Mouse (Mus musculus) G1E (cell line): Measurements from ENCODE around the gene Kcna7. TPM values are rescaled to one million over a fixed set of nuclear protein-coding genes. Genes with fewer than 3 reads are reported as not detected.

Experiments
- ATAC-seq: 2 replicates; pipeline ENCODE4 v1.8.0; 2016; ENCODE audit warnings: mild to moderate bottlenecking; ENCODE audit not compliant: insufficient number of reproducible peaks, poor library complexity, low FRiP score, severe bottlenecking; ENCODE audit errors: extremely low read depth
- DNase-seq: peaks from one replicate; pipeline ENCODE4 v3.0.0; 2012; ENCODE audit warnings: low spot score
- H3K27me3 ChIP-seq: 2 replicates; pipeline ENCODE4 v1.6.1; 2012; ENCODE audit warnings: mild to moderate bottlenecking, low read length, inconsistent platforms; ENCODE audit not compliant: insufficient read depth
- H3K36me3 ChIP-seq: replicated peaks from 2 replicates; pipeline ENCODE3; 2012; ENCODE audit warnings: mild to moderate bottlenecking, inconsistent platforms
- H3K4me1 ChIP-seq: 2 replicates; pipeline ENCODE4 v1.6.1; 2012; ENCODE audit warnings: low read depth, low read length, inconsistent platforms, mixed read lengths; ENCODE audit not compliant: insufficient read depth
- H3K4me3 ChIP-seq: 2 replicates; pipeline ENCODE4 v1.5.1; 2012; ENCODE audit warnings: low read depth, mild to moderate bottlenecking, inconsistent platforms, low read length, moderate library complexity, mixed read lengths
- H3K9me3 ChIP-seq: replicated peaks from 2 replicates; pipeline ENCODE4 v1.6.1; 2012; ENCODE audit warnings: inconsistent platforms
- CTCF ChIP-seq: IDR thresholded peaks from 2 replicates; pipeline ENCODE4 v1.5.1; 2012; ENCODE audit warnings: low read depth, low read length, inconsistent platforms, mixed read lengths
- GATA1 ChIP-seq: IDR thresholded peaks from 2 replicates; pipeline ENCODE4 v1.6.1; 2012; ENCODE audit warnings: borderline replicate concordance, low read length, inconsistent platforms, mixed read lengths
- GATA2 ChIP-seq: IDR thresholded peaks from 2 replicates; pipeline ENCODE4 v1.6.1; 2012; ENCODE audit warnings: low read depth, low read length, inconsistent platforms, borderline replicate concordance
- POLR2AphosphoS5 ChIP-seq: IDR thresholded peaks from 2 replicates; pipeline ENCODE4 v1.6.1; 2012; ENCODE audit warnings: low read depth, low read length, inconsistent platforms; ENCODE audit not compliant: insufficient replicate concordance
- TAL1 ChIP-seq: conservative IDR thresholded peaks from 2 replicates; pipeline ENCODE4 v1.6.1; 2012; ENCODE audit warnings: low read depth, low read length, inconsistent platforms, mixed read lengths
- polyA plus RNA-seq: library from polyadenylated mRNA; stranded (reverse); fragments of >175 nt; gene quantifications from 2 replicates; pipeline ENCODE4 v1.2.3, GENCODE M21; 2012
- total RNA-seq, 2 experiments: library from RNA; stranded (forward) in 1 of 2; stranded (reverse) in 1 of 2; fragments of 200-1000 nt in 1 of 2; fragments of >200 nt in 1 of 2; fragmentation: Nextera tagmentation in 1 of 2; gene quantifications; 2 replicates each; pipeline ENCODE4 v1.2.3; 2014 to 2017

Gene Kcna7
- total and polyA plus RNA-seq, 3 experiments: 0.05 TPM; not detected in 2

DNA sequence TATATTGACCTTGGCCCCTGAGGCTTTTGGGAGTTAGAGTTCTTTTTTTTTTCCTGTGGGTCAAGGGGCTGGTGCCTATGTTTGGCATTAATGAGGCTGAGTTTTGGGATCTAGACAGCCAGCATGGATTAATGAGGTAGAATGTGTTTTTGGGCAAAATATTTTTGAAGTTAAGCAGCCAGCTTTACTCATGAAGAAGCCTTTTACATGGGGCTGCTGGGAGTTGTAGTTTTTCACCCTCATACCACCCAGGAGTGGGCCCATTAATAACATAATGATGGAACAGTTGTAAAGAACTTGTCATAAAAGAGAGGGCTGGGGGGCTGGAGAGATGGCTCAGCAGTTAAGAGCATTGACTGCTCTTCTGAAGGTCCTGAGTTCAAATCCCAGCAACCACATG, 41.1 kb downstream of the Kcna7 start:
- H3K27me3 ChIP-seq: no peaks in the 10 kb centered on the region
- DNase-seq (no peak), ATAC-seq (no peak)
- no peak overlapping the region for H3K4me3 ChIP-seq
- H3K4me1 ChIP-seq: peaks cover 46% of the 10 kb centered on the region
- TF ChIP-seq CTCF: no peak
- TF ChIP-seq POLR2AphosphoS5: no peak
- TF ChIP-seq GATA2: no peak
- TF ChIP-seq TAL1: no peak
- TF ChIP-seq GATA1: no peak
- no peaks in the 10 kb centered on the region for H3K9me3 ChIP-seq
- peaks cover 82% of the 10 kb centered on the region for H3K36me3 ChIP-seq

- H3K4me1 ChIP-seq: peaks cover 50% of the 10 kb centered on the region
- ATAC-seq: no peak
- H3K9me3 ChIP-seq: no peaks in the 10 kb centered on the region
- no peaks in the 10 kb centered on the region for H3K27me3 ChIP-seq
- peaks cover 84% of the 10 kb centered on the region for H3K36me3 ChIP-seq
- DNase-seq: no peak
- no peak for TF ChIP-seq CTCF
- TF ChIP-seq POLR2AphosphoS5: no peak
- no peak for TF ChIP-seq TAL1
- TF ChIP-seq GATA2: no peak
- TF ChIP-seq GATA1: no peak
- peak overlapping the region; percentile 43; the same call in 1 of the 2 replicates for H3K4me3 ChIP-seq
These were observed 42.0 kb downstream of the Kcna7 start for GRCm38 (mm10) chr7:45447325-45447990.

DNA sequence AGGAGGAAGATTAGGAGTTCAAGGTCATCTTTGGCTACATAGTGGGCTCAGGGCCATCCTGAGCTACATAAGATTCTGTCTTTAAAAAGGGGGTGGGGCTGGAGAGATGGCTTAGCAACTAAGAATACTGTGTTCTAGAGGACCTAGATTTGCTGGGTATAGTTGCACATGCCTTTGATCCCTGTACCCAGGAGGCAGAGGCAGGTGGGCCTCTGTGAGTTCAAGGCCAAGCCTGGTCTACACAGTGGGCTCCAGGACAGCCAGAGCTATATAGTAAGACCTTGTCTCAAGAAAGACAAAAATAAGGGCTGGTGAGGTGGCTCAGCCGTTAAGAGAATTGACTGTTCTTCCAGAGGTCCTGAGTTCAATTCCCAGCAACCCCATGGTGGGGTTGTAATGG, 44.5 kb downstream of the Kcna7 start:
- Histone ChIP-seq H3K9me3 (no peaks in the 10 kb centered on the region), H3K27me3 (no peaks in the 10 kb centered on the region), H3K4me3 (no peak overlapping the region), H3K4me1 (peaks cover 30% of the 10 kb centered on the region), H3K36me3 (peaks cover 81% of the 10 kb centered on the region)
- TF ChIP-seq TAL1 (no peak), POLR2AphosphoS5 (no peak), GATA1 (no peak), GATA2 (no peak), CTCF (no peak)
- DNase-seq (no peak), ATAC-seq (no peak)

- no peak overlapping the region for H3K4me3 ChIP-seq
- peak; percentile 59; the same call in 1 of the 2 replicates for ATAC-seq
- peak; percentile 75 for DNase-seq
- no peaks in the 10 kb centered on the region for H3K9me3 ChIP-seq
- no peaks in the 10 kb centered on the region; the same call in 1 of the 2 replicates for H3K27me3 ChIP-seq
- peaks cover 83% of the 10 kb centered on the region for H3K36me3 ChIP-seq
- H3K4me1 ChIP-seq: peaks cover 39% of the 10 kb centered on the region
- TF ChIP-seq CTCF: peak; percentile 77
- TF ChIP-seq TAL1: no peak
These were observed 46.0 kb downstream of the Kcna7 start for GRCm38 (mm10) chr7:45451344-45451982.

DNA sequence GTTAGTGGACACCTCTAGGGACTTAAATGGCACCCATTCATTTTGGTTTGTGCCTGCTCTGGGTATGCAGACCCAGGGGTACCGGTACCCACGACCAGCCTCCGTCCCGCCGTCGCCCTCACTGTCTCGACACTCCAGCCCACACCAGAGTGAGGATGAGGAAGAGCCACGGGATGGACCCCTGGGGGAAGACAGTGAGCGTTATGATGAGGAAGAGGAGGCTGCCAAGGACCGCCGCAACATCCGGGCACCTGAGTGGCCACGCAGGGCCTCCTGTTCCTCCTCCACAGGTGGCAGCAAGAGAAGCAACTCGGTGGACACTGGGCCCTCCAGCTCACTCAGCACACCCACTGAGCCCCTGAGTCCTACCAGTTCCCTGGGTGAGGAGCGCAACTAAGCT, 49.5 kb downstream of the Kcna7 start:
- ATAC-seq (no peak), DNase-seq (no peak)
- Histone ChIP-seq H3K27me3 (no peaks in the 10 kb centered on the region; the same call in 1 of the 2 replicates), H3K4me1 (peaks cover 40% of the 10 kb centered on the region), H3K9me3 (no peaks in the 10 kb centered on the region), H3K36me3 (peaks cover 82% of the 10 kb centered on the region), H3K4me3 (0 out of 2 replicates have a peak overlapping the region, but pooled peaks have one; percentile 22)
- no peak for TF ChIP-seq GATA1
- TF ChIP-seq GATA2: no peak
- no peak for TF ChIP-seq POLR2AphosphoS5
- TF ChIP-seq CTCF: no peak
- no peak for TF ChIP-seq TAL1

- Histone ChIP-seq H3K27me3 (no peaks in the 10 kb centered on the region; the same call in 1 of the 2 replicates), H3K36me3 (peaks cover 90% of the 10 kb centered on the region), H3K4me1 (peaks cover 51% of the 10 kb centered on the region), H3K9me3 (no peaks in the 10 kb centered on the region), H3K4me3 (no peak overlapping the region)
- ATAC-seq: no peak
- peak; percentile 51; the same call in 1 of the 2 replicates for TF ChIP-seq POLR2AphosphoS5
- TF ChIP-seq CTCF: no peak
- DNase-seq: no peak
These were observed 50.7 kb downstream of the Kcna7 start for GRCm38 (mm10) chr7:45455932-45456696.
